Comparison of ENCODE assay signal across 8 mouse cellular contexts in the genomic region with DNA sequence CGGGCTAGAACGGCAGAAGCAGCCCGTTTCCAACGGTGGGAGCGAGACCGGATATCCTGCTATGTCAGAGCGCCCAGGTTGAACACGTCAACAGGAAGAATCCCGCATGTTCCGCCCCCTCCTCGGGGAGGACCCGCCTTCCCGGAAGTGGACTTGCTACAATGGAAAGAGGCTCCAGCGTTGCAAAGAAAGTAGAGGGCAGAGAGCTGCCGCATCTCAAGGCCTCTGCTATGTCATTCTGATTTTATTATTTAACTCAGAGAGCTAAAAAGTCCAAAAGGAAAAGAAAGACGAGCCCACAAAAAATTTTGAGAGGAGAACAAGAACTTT. TPM values are rescaled to one million over a fixed set of nuclear protein-coding genes. Genes with fewer than 3 reads are reported as not detected.
DNase-seq lines count a peak whose midpoint lies in the region; ATAC-seq and TF ChIP-seq lines count a peak whose summit lies in the region.

Zfp330 (minus strand) TSS at position 68 of the 330 bp plus-strand sequence.

- H3K4me3 ChIP-seq in MEL (ENCODE audit: control insufficient read depth in 1 of 2, insufficient read depth in 1 of 2, low read depth in 2 of 2, low read length in 2 of 2): peak within 1 kb of the TSS; percentile 60 to 97
- peak within 1 kb of the TSS; percentile 75 for H3K4me3 ChIP-seq in cerebellum, adult 2 months (replicated peaks; ENCODE audit: insufficient read depth, low read depth, low read length)
- peak within 1 kb of the TSS; percentile 98 for H3K4me3 ChIP-seq in forebrain, postnatal 0 days (ENCODE audit: low read depth, low read length)
- H3K4me3 ChIP-seq in lung, embryonic 15.5 days: peak within 1 kb of the TSS; percentile 84

- H3K4me1 ChIP-seq in MEL (ENCODE audit: control insufficient read depth in 1 of 2, insufficient read depth in 2 of 2, low read length in 2 of 2): peaks cover 2 to 10% of the 10 kb centered on the region in 2 experiments; a peak in 3 of 4 replicates
- no peaks in the 10 kb centered on the region; the same call in 1 of the 2 replicates for H3K4me1 ChIP-seq in cerebellum, adult 2 months (ENCODE audit: control insufficient read depth, insufficient read depth, low read length)
- H3K4me1 ChIP-seq in forebrain, postnatal 0 days (ENCODE audit: insufficient read depth): peaks cover 4% of the 10 kb centered on the region; the same call in 1 of the 2 replicates
- peaks cover 16% of the 10 kb centered on the region; the same call in 1 of the 2 replicates for H3K4me1 ChIP-seq in lung, embryonic 15.5 days

- peak within 1 kb of the TSS; percentile 68 for H3K27ac ChIP-seq in MEL (ENCODE audit: control insufficient read depth, low read depth, low read length)
- peak within 1 kb of the TSS; percentile 23; the same call in 1 of the 2 replicates for H3K27ac ChIP-seq in cerebellum, adult 2 months (ENCODE audit: insufficient read depth, low read length)
- H3K27ac ChIP-seq in forebrain, postnatal 0 days (ENCODE audit: low read depth, low read length): peak within 1 kb of the TSS; percentile 89
- H3K27ac ChIP-seq in lung, embryonic 15.5 days: peak within 1 kb of the TSS; percentile 75

- H3K79me2 ChIP-seq in MEL (ENCODE audit: control insufficient read depth, insufficient read depth, low read length, poor library complexity): peaks cover 26% of the 10 kb centered on the region

- no peak for TF ChIP-seq RAD21 in MEL (IDR thresholded peaks at IDR 0.05; ENCODE audit: low read depth, low read length)

- peaks cover 11 to 31% of the 10 kb centered on the region in 2 experiments for H3K36me3 ChIP-seq in MEL (ENCODE audit: control insufficient read depth in 1 of 2, insufficient read depth in 2 of 2, low read length in 2 of 2)
- peaks cover 29% of the 10 kb centered on the region; the same call in 1 of the 2 replicates for H3K36me3 ChIP-seq in forebrain, postnatal 0 days (ENCODE audit: insufficient read depth)
- peaks cover 27% of the 10 kb centered on the region for H3K36me3 ChIP-seq in lung, embryonic 15.5 days

- TF ChIP-seq CTCF in MEL (IDR thresholded peaks at IDR 0.05 in 2 of 3, conservative IDR thresholded peaks at IDR 0.05 in 1 of 3; ENCODE audit: control insufficient read depth in 1 of 3, insufficient read depth in 1 of 3, low read depth in 2 of 3, low read length in 3 of 3, poor library complexity in 1 of 3, severe bottlenecking in 1 of 3): no peak
- no peak for TF ChIP-seq CTCF in cerebellum, adult 2 months (IDR thresholded peaks at IDR 0.05; ENCODE audit: borderline replicate concordance, insufficient read depth, low read depth, low read length)
- no peak for TF ChIP-seq CTCF in forebrain, postnatal 0 days (IDR thresholded peaks at IDR 0.05; ENCODE audit: low read depth)

- 0 out of 4 replicates have a peak, but pooled peaks of 1 of the 2 experiments have one; percentile 23 for TF ChIP-seq EP300 in MEL (IDR thresholded peaks at IDR 0.05; ENCODE audit: low read depth in 1 of 2, low read length in 2 of 2)

- peak in 1 of 2 experiments; percentile 90; a peak in 2 of 4 replicates for TF ChIP-seq POLR2A in MEL (IDR thresholded peaks at IDR 0.05; ENCODE audit: control insufficient read depth in 1 of 2, insufficient read depth in 1 of 2, low read depth in 1 of 2, low read length in 2 of 2, poor library complexity in 1 of 2)
- peak; percentile 88; the same call in 1 of the 2 replicates for TF ChIP-seq POLR2A in cerebellum, adult 2 months (IDR thresholded peaks at IDR 0.05; ENCODE audit: borderline replicate concordance, insufficient read depth, low read length)

- H3K4me2 ChIP-seq in forebrain, postnatal 0 days (ENCODE audit: low read depth): peak within 1 kb of the TSS; percentile 83
- H3K4me2 ChIP-seq in lung, embryonic 15.5 days: peak within 1 kb of the TSS; percentile 65

- H3K9me3 ChIP-seq in MEL (replicated peaks; ENCODE audit: insufficient read depth, low read length): no peaks in the 10 kb centered on the region
- no peaks in the 10 kb centered on the region for H3K9me3 ChIP-seq in forebrain, postnatal 0 days (ENCODE audit: low read length)
- no peaks in the 10 kb centered on the region for H3K9me3 ChIP-seq in lung, embryonic 15.5 days

- H3K9ac ChIP-seq in MEL (ENCODE audit: control insufficient read depth, low read depth, low read length, poor library complexity, severe bottlenecking): peak within 1 kb of the TSS; percentile 83
- H3K9ac ChIP-seq in forebrain, postnatal 0 days: peak within 1 kb of the TSS; percentile 88
- peak within 1 kb of the TSS; percentile 90 for H3K9ac ChIP-seq in lung, embryonic 15.5 days

- peak; percentile 96 for DNase-seq in MEL (ENCODE audit: low read depth, low spot score)
- DNase-seq in cerebellum, adult 2 months: peak; percentile 90 to 92
- peak; percentile 93 for DNase-seq in forebrain, postnatal 0 days
- peak; percentile 93 for DNase-seq in heart, postnatal 4 days
- DNase-seq in layer of hippocampus, adult 8-10 months (ENCODE audit: low spot score in 2 of 2): peak; percentile 91 to 93
- DNase-seq in ovary, adult 18-20 months (ENCODE audit: low spot score): peak; percentile 86
- DNase-seq in thymus, postnatal 0 days (ENCODE audit: low spot score): peak; percentile 96

- WGBS in cerebellum, adult 2 months: under 1% methylated on average over 16 of the region's 16 CpGs
- whole genome bisulfite sequencing in forebrain, postnatal 0 days: under 1% methylated on average over 16 of the region's 16 CpGs
- under 1% methylated on average over 16 of the region's 16 CpGs for WGBS in lung, embryonic 15.5 days

- peak; percentile 100 for ATAC-seq in forebrain, postnatal 0 days
- peak; percentile 97 for ATAC-seq in lung, embryonic 15.5 days (ENCODE audit: borderline replicate concordance, extremely low read depth, low FRiP score, low TSS enrichment)

- peaks cover 0 to 1% of the 10 kb centered on the region in 2 experiments; a peak in 1 of 4 replicates for H3K27me3 ChIP-seq in MEL (ENCODE audit: control insufficient read depth in 1 of 2, insufficient read depth in 2 of 2, low read length in 2 of 2)
- no peaks in the 10 kb centered on the region for H3K27me3 ChIP-seq in cerebellum, adult 2 months (ENCODE audit: control insufficient read depth, insufficient read depth, low read length)
- no peaks in the 10 kb centered on the region for H3K27me3 ChIP-seq in forebrain, postnatal 0 days (ENCODE audit: insufficient read depth, low read length)
- H3K27me3 ChIP-seq in lung, embryonic 15.5 days: no peaks in the 10 kb centered on the region

TF ChIP-seq in MEL, 35 proteins besides CTCF, POLR2A, EP300 and RAD21 (continues in another document):
- 0 out of 2 replicates have a peak, but pooled peaks have one; percentile 44 for TF ChIP-seq MAZ (IDR thresholded peaks at IDR 0.05; ENCODE audit: low read depth, low read length)
- TF ChIP-seq BHLHE40 (IDR thresholded peaks at IDR 0.05; ENCODE audit: borderline replicate concordance, low read depth, low read length): no peak
- TF ChIP-seq CHD2 (IDR thresholded peaks at IDR 0.05; ENCODE audit: low read length): no peak
- TF ChIP-seq TCF12 (IDR thresholded peaks at IDR 0.05; ENCODE audit: low read depth, low read length): peak; percentile 45; the same call in 1 of the 2 replicates
- TF ChIP-seq MXI1 (IDR thresholded peaks at IDR 0.05; ENCODE audit: low read depth, low read length): peak; percentile 85
- no peak for TF ChIP-seq ZC3H11A (IDR thresholded peaks at IDR 0.05; ENCODE audit: low read depth, low read length)
- TF ChIP-seq USF2 (IDR thresholded peaks at IDR 0.05; ENCODE audit: borderline replicate concordance in 1 of 2, insufficient read depth in 1 of 2, low read depth in 1 of 2, low read length in 2 of 2): no peak
- TF ChIP-seq ZMIZ1 (IDR thresholded peaks at IDR 0.05; ENCODE audit: low read depth, low read length): no peak
- no peak for TF ChIP-seq ZKSCAN1 (IDR thresholded peaks at IDR 0.05; ENCODE audit: low read depth, low read length)
- peak; percentile 86; the same call in 1 of the 2 replicates for TF ChIP-seq POLR2AphosphoS2 (IDR thresholded peaks at IDR 0.05; ENCODE audit: low read length)
- peak; percentile 98 for TF ChIP-seq ELF1 (IDR thresholded peaks at IDR 0.05; ENCODE audit: low read depth, low read length)
- no peak for TF ChIP-seq MYB (IDR thresholded peaks at IDR 0.05; ENCODE audit: low read depth, low read length)
- TF ChIP-seq GABPA (IDR thresholded peaks at IDR 0.05; ENCODE audit: low read depth, low read length): no peak
- TF ChIP-seq SMC3 (IDR thresholded peaks at IDR 0.05; ENCODE audit: low read depth, low read length): no peak
- 0 out of 2 replicates have a peak, but pooled peaks have one; percentile 26 for TF ChIP-seq MAX (IDR thresholded peaks at IDR 0.05; ENCODE audit: low read length)
- TF ChIP-seq ZNF384 (IDR thresholded peaks at IDR 0.05; ENCODE audit: low read depth, low read length): no peak
- peak; percentile 90 for TF ChIP-seq SIN3A (IDR thresholded peaks at IDR 0.05; ENCODE audit: low read length)
- no peak for TF ChIP-seq E2F4 (IDR thresholded peaks at IDR 0.05; ENCODE audit: borderline replicate concordance, low read depth, low read length)
- TF ChIP-seq ETS1 (IDR thresholded peaks at IDR 0.05; ENCODE audit: low read depth, low read length): 0 out of 2 replicates have a peak, but pooled peaks have one; percentile 28
- no peak for TF ChIP-seq POLR2AphosphoS5 (IDR thresholded peaks at IDR 0.05; ENCODE audit: borderline replicate concordance, low read depth, low read length)
- TF ChIP-seq MEF2A (IDR thresholded peaks at IDR 0.05; ENCODE audit: extremely low read depth, insufficient replicate concordance, low read depth, low read length, poor library complexity, severe bottlenecking): no peak
- TF ChIP-seq CHD1 (IDR thresholded peaks at IDR 0.05; ENCODE audit: low read depth, low read length): no peak
- peak; percentile 87 for TF ChIP-seq NELFE (IDR thresholded peaks at IDR 0.05; ENCODE audit: low read depth, low read length)
- TF ChIP-seq NRF1 (IDR thresholded peaks at IDR 0.05; ENCODE audit: insufficient read depth, low read depth, low read length, poor library complexity, severe bottlenecking): no peak
- no peak for TF ChIP-seq GATA1 (IDR thresholded peaks at IDR 0.05; ENCODE audit: low read depth, low read length)

RNA-seq across cellular contexts. Expression of gene Zfp330, which starts in this region (rescaled TPM):
- 84.5 and 95.6 TPM in 2 replicates for total RNA-seq in MEL (2012; rRNA removed)
- polyA plus RNA-seq in MEL (2012; ENCODE audit: insufficient read depth in 1 of 2, insufficient read length in 2 of 2, low read depth in 1 of 2, low replicate concordance in 2 of 2, missing spikeins in 1 of 2): 10 to 100 TPM in 1 of 2 experiments, not detected in 1; 94.6 TPM
- polyA plus RNA-seq in cerebellum, adult 2 months (2012; rRNA removed): 41.1 and 42.0 TPM in 2 replicates
- 61.9 and 81.2 TPM in 2 replicates for total RNA-seq in forebrain, postnatal 0 days (2014; rRNA removed)
- 72.3 and 73.8 TPM in 2 replicates for polyA plus RNA-seq in forebrain, postnatal 0 days (2015; fragmentation: Nextera tagmentation; extraction: Ambion mirVana)
- total RNA-seq in heart, postnatal 4 days (2021): 10 to 100 TPM; 28.9 to 29.1 TPM
- 10 to 100 TPM; 33.1 to 37.6 (median 36.7) TPM for total RNA-seq in layer of hippocampus, adult 8-10 months (2022)
- polyA plus RNA-seq in lung, embryonic 15.5 days (2015; fragmentation: Nextera tagmentation; extraction: Ambion mirVana): 68.4 and 71.7 TPM in 2 replicates
- polyA plus RNA-seq in thymus, postnatal 0 days (2015; fragmentation: Nextera tagmentation; extraction: Ambion mirVana): 88.2 and 89.1 TPM in 2 replicates

Comparison
In these comparisons a context has a peak if more than half of its experiments do, and no peak if none do; other contexts are left out.
1. Peak in every context shown above with its lines: DNase-seq, ATAC-seq, H3K4me3 ChIP-seq and H3K27ac ChIP-seq.
2. H3K27ac ChIP-seq: peak in every context shown above with its lines; median percentile 89 in forebrain, postnatal 0 days; 75 in lung, embryonic 15.5 days; 68 in MEL; 23 in cerebellum, adult 2 months.